Mouse (Mus musculus): Measurements from ENCODE around the gene Ttc39b.

Ttc39b gene

DNA sequence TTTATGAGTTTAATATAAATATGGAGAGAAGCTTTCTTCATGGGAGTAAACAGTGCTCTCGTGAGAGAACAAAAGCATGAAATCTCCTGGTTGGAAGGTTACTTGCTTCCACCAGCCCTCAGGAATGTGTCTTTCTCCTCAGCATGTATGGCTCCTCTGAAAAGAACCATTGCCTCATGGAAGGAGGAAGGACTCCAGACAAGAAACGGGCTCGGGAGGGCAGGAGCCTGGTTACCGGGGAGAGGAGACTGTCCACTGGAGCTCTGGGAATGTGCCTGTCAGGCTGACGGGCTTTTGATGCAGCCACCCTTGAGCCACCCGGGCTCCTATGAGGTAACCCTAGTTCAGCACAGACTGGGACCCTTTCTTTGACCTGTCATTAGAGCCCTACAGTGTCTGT is 137.6 kb downstream of the Ttc39b start:
- no peak for DNase-seq (ENCODE audit: low read depth, low spot score)

DNA sequence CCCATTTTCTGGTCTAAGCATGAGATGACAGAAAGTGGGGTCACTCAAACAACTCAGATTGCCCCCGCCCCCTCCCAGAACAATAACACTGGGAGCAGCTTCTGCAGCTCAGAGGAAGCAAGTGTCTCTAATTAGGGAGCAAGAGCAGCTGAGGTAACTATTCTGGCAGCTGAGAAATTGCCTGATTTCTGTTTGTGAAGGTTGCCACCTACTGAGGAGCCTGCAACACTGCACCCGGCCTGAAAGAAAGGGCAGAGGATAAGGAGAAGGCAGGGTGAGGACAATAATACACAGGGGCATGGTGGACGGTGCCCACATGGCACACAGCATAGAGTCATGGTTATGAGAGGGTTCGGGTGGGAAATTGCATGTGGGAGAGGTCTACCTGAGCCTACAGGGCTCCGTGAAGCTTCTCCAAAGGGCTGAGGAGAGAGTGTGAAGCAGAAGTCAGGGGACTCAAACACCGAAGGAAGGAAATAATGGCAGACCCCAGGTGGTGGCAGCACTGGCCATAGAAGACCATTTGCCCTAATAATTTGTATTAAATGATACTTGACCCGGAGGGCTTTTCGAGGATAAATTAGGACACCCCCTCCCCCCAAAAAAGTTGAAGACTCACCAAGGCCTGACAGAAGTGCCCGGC is 140.6 kb downstream of the Ttc39b start:
- peak; percentile 43 for DNase-seq (ENCODE audit: low read depth, low spot score)

DNA sequence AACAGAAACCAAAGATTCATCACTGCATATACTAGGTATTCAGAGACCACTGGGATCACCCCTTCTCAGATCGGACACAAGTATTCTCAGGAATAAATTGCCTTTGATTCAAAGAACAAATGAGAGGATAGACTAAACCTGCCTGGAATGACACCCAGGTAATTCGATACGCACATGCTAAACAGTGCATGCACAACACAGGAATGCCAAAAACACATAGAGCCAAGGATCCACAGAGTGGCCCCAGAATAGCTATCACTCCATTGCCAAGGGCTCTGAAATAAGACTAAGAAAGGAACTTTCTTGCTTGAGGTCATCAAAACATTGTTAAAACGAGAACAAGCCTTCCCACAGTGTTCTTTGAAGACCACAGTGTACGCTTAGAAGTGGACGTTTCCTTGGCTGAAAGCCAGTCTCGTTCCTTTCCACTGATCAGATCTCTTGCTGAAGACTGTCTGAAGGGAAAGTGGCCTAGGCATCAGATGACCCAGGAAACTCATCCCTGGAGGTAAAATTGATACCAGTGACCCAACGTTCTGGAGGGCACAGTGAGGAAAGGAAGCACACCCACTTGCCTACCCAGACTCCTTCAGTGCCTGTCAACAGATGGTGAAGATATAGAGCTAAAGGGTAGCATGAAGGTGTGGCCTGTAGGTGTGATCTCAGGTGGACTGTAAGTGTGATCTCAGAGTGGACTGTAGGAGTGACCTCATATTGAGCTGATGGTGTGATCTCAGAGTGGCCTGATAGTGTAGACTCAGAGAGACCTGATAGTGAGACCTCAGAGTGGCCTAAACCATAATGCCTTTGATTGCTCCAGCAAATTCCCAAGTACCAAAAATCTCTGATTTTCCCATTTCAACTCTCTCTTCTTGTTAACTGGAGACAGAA is 141.6 kb downstream of the Ttc39b start:
- no peak for DNase-seq (ENCODE audit: low read depth, low spot score)

DNA sequence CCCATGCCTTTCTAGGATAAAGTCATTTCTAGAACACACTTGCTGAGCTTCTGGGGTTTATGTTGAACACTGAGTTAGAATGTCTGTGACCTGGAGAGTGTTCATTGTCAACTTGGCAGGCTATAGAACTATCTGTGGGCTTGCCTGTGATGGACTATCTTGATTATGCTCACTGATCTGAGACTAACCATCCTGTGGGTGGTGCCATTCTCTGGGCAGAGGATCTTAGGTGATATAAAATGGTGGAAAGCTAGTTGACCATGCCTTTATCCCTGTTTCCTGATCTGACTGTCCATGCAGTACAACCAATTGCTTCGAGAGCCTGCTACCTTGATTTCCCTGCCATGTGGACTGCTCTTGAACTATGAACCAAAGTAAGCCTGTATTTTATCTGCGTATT is 146.6 kb downstream of the Ttc39b start:
- no peak for DNase-seq (ENCODE audit: low read depth, low spot score)

DNA sequence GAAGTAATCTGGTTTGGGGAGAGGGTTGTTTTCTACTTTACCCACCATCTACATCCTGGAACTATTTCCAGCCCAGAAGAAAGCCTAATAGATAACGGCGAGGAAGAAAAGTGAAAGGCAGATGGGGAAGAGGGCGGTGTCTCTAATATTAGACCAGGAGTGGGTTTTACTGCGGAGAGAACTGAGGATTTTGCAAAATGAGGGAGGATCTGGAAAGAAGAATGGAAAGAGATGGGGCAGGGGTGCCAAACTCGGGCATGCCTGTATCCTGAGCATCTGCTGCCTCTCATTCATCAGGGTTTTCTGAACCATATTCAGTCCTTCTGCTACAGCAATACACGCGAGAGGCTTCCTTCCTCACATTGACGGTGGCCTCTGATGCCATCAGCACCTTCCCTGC is 149.1 kb downstream of the Ttc39b start:
- no peak for DNase-seq (ENCODE audit: low read depth, low spot score)

DNA sequence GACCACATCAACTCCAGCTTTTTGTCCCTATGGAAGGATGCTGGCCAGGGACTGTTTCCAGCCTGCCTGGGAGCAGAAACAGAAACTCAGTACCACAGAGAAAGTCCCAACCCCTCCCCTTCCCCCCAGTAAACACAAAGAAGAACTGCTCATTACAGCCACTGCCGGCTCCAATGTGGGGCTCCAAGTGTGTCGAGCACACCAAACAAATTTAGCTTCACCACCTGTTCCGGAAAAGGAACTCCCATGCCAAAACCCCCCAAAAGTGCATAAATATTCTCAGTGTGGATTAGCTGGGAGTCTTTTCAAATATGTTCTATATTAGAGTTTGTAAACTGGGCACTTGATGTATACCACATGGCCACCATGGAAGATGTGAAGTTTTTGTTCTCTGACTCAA is 151.8 kb downstream of the Ttc39b start:
- no peak for DNase-seq (ENCODE audit: low read depth, low spot score)

DNA sequence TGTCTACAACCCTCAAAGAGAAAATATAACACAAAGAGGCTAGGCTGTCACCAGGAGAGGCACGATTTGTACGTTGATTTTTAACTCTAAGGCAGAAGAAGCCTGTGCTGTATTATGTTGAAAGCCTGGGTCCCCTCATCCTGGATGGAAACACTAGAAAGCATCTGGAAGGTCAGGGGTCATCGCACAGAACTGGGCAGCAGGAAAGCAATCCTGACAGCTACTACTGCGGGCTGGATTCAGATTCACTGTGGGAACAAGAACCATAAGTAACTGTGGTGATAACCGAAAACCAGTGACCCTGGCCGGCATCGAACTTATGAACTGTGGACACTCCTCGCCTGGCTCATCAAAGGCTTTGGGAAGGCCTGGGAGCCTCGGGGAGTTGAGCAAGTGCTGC is 153.3 kb downstream of the Ttc39b start:
- no peak for DNase-seq (ENCODE audit: low read depth, low spot score)

All from embryo, embryonic 11.5 days (tissue).